Mouse (Mus musculus): Measurements from ENCODE around the gene Ndrg4. TPM values are rescaled to one million over a fixed set of nuclear protein-coding genes. Genes with fewer than 3 reads are reported as not detected.
A peak's percentile ranks its signal among the peaks of the same experiment; 100 is the strongest.

Ndrg4 gene
- total RNA-seq, 2 experiments from 2014 or later, result not detected

- ATAC-seq (replicated peaks; ENCODE audit: low FRiP score, low TSS enrichment, poor library complexity, severe bottlenecking), result no peak
Observed at GRCm38 (mm10) chr8:95672811-95673210, 4.0 kb upstream of the Ndrg4 start.

DNA sequence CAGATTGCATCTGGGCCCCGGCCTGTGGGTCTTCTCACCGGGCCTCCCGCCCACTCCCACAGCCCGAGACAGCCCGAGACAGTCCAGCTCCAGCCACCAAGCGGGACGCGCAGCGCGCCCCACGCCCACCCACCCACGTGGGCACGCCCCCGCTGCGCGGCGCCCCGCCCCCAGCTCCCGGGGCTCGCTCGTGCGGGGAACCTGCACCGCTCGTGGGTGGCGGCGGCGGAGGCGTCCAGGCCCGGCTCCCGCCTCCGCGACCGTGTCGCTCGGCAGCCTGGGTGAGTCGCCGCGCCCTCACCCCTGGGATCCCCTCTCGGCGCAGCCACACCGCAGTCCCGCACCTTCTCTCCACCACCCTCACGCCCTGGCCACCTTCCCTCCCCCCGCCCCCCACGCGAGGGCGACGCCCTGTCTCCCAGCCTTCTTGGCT is 827 bp downstream of the Ndrg4 start:
- ATAC-seq (replicated peaks; ENCODE audit: low FRiP score, low TSS enrichment, poor library complexity, severe bottlenecking), result no peak

- no peak for ATAC-seq (replicated peaks; ENCODE audit: low FRiP score, low TSS enrichment, poor library complexity, severe bottlenecking)
Observed at GRCm38 (mm10) chr8:95678024-95678611, 1.3 kb downstream of the Ndrg4 start.

DNA sequence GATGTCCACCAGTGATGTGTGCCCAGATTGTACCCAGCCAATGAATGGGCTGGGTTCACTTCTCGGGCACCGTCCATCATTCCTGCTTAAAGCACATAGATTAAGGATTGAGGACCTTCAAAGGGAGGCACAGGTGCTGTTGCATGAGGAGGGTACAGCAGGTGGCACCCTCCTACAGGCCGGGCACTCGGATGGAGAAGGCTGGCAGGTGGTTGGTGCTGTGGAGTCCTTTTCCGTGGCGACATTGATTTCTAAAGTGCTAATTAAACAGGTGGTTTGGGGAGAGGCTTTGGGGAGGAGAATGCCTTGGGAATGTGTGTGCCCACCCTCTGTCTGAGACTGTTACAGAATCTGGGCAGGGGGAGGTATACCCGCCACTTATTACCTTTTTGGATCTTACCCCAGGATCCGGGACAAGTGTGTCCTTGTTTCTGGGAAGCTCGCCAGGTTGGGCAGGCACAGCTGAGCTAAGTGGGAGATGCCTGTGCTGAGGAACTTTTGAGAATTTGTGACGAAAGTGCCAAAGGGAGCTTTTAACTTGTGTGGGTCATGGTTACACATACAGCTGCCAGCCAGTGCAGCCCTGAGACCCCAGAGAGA is 11.4 kb downstream of the Ndrg4 start:
- no peak for ATAC-seq (replicated peaks; ENCODE audit: low FRiP score, low TSS enrichment, poor library complexity, severe bottlenecking)

GRCm38 (mm10) chr8:95690929-95691541 is 14.3 kb downstream of the Ndrg4 start:
- no peak for ATAC-seq (replicated peaks; ENCODE audit: low FRiP score, low TSS enrichment, poor library complexity, severe bottlenecking)

- ATAC-seq (replicated peaks; ENCODE audit: low FRiP score, low TSS enrichment, poor library complexity, severe bottlenecking), result no peak
Observed at GRCm38 (mm10) chr8:95694631-95695030, 17.9 kb downstream of the Ndrg4 start.

DNA sequence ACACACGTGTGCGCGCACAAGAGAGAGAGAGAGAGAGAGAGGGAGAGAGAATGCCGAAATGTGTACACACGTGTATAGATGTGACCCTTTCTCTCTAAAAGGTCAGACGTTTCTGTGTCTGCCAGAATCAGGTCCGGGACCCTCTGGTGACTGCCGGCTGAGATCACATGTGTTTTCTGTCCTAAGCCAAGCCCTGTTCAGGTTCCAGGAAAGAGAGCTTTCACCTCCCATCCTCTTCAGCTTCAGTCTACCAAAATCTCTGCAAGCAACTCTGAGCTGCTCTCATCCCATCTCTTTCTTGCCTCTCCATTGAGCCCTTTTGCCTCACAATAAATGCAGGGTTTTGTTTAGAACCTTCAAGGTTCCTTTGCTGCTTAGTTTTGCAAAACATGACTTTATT is 19.9 kb downstream of the Ndrg4 start:
- no peak for ATAC-seq (replicated peaks; ENCODE audit: low FRiP score, low TSS enrichment, poor library complexity, severe bottlenecking)

DNA sequence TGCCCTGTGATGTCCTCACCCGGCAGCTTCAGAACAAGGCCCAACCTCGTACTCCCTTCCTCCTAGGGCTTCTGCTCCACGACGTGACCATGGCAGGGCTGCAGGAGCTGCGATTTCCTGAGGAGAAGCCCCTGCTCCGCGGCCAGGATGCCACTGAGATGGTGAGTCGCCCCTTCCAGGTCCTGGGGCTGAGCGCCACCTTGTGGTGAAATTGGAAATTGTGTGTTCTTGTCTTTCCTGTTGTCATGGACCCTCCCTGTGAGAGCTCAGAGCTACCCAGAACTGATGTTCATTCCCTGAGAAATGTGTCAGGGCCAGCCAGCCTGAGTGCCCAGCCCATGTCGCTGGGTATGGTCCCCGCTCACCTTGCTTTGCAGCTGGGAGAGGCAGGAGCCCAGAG is 20.3 kb downstream of the Ndrg4 start:
- ATAC-seq (replicated peaks; ENCODE audit: low FRiP score, low TSS enrichment, poor library complexity, severe bottlenecking), result peak; percentile 77

DNA sequence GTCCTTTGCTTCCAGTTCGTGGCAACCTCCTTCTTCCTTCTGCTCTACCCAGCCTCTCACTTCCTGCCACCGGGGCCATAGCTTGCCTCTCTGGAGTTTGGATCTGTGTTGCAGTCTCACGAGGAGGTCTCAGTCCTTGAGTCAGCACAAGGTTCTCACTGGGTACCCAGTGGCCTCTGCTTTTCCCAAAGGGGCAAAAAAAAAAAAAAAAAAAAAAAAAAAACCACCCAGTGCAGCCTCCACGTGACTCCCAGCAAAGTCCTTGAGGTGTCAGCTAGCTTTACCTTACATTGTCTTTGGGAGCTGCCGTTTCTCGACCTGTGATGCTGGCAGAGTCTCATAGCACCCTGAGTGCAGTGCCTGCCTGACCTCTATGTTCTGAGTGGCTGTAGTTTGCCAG is 21.4 kb downstream of the Ndrg4 start:
- ATAC-seq (replicated peaks; ENCODE audit: low FRiP score, low TSS enrichment, poor library complexity, severe bottlenecking), result no peak

DNA sequence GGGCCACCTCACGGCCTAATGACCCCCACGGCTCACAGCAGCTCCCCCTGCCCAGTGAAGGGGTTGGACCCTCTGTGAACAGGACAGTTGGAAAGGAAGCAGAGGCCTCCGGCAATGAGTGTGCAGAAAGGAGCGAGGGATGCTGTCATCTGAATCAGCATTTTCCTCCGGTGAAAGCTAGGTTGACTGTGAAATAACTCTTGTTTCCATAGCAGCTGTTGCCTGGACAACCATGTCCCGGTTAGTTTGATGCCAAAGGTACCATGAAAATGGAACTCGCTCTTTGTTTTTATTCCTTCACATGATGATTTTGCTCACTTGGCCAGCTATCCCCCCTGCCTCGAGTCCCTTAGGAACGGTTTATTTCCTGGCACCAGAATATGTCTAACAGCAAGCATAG is 23.5 kb downstream of the Ndrg4 start:
- ATAC-seq (replicated peaks; ENCODE audit: low FRiP score, low TSS enrichment, poor library complexity, severe bottlenecking), result no peak

- no peak for ATAC-seq (replicated peaks; ENCODE audit: low FRiP score, low TSS enrichment, poor library complexity, severe bottlenecking)
Observed at GRCm38 (mm10) chr8:95701809-95702208, 25.0 kb downstream of the Ndrg4 start.

DNA sequence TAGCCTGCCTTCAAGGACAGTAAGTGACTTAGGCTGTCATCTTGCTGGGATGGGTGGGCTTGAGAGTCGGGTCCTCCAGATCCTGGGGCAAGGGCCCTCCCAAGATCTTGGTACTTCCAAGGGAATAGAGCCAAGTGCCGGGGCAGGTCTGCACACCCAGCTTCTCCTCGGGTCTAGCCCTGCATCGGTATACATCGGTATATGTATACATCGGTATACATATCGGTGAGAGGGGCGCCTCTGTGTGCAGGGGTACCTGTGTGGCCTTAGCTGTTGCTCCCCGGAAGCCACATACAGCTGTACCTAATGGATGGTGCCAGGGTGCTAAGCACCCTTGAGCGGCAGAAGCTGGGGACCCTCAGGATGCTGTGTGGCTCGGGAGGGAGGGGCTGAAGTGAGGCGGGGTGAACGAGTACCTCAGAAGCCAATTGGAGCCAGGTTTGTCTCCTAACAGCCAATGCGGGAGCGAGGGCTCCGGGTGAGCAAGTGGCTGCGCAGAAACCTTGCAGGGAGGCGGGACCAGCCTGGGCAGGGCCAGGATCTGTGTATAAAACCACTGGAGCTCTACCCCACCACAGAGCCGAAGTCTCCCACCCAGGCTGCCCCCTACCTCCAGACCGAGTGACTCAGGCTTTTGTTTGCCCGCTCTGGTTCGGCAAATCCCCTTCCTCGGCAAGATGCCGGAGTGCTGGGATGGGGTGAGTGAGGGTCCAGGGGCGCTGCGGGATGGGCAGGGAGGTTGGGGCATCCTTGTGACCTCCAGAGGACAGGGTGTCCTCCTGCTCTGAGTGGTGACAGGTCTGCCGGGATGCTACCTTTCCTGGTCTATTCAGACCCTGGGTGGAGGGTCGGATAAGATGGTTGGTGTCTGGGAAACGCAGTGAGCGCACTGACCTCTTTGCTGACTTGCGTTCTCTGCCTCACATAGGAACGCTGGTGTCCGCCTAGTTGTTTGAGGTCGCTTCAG is 26.0 kb downstream of the Ndrg4 start:
- peak; percentile 80 for ATAC-seq (replicated peaks; ENCODE audit: low FRiP score, low TSS enrichment, poor library complexity, severe bottlenecking)

DNA sequence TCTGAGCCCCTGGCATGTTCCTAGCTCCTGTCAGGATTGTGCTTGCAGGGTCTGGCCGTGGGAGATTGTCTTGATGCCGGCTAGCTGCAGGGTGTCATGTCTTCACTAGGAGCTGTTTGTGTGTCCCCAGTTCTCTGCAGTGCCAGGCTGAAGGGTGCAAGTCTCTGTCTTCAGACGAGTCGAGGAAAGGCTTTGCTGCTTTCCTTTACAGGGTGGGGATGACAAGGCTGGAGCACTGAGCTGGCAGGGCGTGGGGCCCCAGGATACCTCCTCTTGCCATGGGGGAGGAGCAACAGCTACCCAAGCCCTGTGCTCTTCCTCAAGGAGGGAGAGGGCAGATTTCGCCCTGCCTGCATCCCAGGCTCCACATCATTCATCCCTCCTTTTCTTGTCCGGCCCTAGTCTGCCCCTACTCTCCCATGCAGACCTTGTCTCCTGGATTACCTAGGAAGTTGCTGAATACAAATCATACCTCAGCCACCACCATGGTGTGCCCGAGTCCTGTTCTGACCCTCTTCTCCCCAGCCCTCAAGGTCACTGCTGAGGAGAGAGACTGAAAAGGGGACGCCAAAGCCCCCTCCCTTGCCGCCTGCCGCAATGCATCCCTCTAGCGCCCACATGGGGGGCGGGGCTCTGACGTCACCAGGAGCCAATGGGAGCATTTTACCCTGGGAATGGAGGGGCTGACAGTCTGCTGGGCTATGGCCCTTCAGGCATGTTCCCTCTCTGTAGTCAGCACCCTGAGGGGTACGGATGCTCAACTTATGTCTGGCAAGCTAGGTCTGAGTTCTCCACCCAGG is 26.9 kb downstream of the Ndrg4 start:
- ATAC-seq (replicated peaks; ENCODE audit: low FRiP score, low TSS enrichment, poor library complexity, severe bottlenecking), result 0 out of 2 replicates have a peak, but pooled peaks have one; percentile 16

DNA sequence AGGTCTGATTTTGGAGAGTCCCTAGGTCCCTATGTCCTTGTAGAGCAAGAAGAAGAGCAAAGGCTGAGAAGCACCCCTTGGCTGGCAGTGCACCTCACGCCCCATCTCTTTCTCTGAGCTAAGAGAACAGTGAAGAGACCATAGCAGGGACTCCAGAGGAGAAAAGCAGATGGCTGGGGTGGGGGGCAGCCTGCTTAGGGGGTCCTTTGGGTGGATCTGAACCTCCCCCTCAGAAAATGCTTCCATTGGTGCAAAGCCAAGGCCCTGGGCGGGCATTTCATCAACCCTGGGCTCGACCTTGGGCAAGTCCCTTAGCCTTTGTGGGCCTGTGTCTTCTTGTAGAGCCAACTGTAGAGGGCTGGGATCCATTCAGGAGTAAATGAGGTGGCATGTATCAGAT is 27.8 kb downstream of the Ndrg4 start:
- no peak for ATAC-seq (replicated peaks; ENCODE audit: low FRiP score, low TSS enrichment, poor library complexity, severe bottlenecking)

DNA sequence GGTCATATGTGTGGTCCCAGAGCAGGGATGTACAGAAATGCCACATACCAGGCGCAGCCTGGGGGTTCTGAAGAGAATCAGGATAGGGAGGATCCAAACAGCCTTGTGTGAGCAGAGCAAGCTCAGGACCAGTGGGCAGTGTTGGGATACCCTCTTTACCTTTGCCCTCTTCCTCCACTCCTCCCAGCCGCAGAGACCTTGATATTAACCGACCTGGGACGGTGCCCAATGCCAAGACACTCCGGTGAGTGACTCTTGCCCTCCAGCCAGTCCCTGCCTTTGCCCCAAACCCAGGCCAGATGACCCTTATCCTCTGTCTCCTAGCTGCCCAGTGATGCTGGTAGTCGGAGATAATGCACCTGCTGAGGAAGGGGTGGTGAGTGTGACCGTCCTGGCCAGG is 32.8 kb downstream of the Ndrg4 start:
- ATAC-seq (replicated peaks; ENCODE audit: low FRiP score, low TSS enrichment, poor library complexity, severe bottlenecking), result no peak

DNA sequence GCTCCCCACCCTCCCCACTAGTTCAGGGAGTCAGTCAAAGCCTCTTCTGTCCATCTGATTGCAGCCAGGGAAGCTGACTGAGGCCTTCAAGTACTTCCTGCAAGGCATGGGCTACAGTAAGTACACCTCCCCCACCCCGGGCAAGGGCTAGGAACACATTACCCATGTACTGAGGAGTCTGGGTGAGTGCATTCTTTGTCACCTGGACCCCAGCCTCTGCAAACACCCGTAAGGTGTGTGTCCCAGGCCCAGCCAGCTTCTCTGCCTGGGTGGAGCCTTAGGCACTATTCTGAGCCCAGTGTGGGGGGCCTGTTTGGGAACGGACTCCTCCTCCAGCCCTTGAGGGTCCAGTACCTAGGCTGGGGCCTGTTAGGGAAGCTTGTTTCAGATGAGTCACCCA is 34.2 kb downstream of the Ndrg4 start:
- ATAC-seq (replicated peaks; ENCODE audit: low FRiP score, low TSS enrichment, poor library complexity, severe bottlenecking), result no peak

- no peak for ATAC-seq (replicated peaks; ENCODE audit: low FRiP score, low TSS enrichment, poor library complexity, severe bottlenecking)
Observed at GRCm38 (mm10) chr8:95712395-95712794, 35.6 kb downstream of the Ndrg4 start.

DNA sequence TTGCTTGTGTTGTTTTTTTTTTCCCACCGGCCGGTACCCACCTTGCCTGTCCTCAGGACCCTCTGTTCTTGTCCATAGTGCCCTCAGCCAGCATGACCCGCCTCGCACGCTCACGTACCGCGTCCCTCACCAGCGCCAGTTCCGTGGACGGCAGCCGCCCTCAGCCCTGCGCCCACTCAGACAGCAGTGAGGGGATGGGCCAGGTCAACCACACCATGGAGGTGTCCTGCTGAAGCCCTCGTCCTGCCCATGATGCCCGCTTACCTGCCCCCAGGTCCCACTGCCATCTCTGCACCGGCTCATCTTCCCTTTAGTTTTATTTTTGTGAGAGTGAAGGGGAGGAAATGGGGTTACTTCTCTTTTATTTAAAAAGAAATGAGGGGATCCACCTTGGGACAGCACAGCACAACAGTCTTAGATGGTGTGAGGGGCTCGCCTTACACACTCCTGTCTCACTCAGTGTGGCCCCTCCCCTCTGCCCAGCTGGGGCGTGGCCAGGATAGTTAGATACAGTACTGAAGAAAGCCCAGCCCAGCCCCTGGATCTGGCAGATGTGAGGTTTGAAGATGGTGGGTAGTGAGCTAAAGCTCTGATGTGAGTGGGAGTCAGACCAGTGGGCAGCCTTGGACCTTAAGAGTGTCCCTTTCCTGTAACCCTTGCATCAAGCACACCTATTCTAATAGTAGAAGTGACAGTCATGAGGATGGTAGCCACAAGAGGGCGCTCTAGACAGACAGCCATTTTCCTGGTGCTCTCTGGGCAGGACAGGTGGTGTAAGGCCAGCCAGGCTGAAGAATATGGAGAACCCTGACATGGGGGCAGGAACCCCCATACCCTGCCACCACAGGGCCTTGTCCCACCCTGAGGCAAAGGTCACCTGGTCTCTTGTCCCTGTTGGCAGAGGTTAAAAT is 36.6 kb downstream of the Ndrg4 start:
- ATAC-seq (replicated peaks; ENCODE audit: low FRiP score, low TSS enrichment, poor library complexity, severe bottlenecking), result peak; percentile 37
